Mouse (Mus musculus): ENCODE results near the gene Cnot4.

The Cnot4 gene

GRCm38 (mm10) chr6:35043127-35043526 is 90.4 kb downstream of the Cnot4 start:
- DNase-seq (ENCODE audit: extremely low read depth, insufficient read length, low spot score): no peak

GRCm38 (mm10) chr6:35033341-35033740 is 100.2 kb downstream of the Cnot4 start:
- no peak for DNase-seq (ENCODE audit: extremely low read depth, insufficient read length, low spot score)

- no peak for DNase-seq (ENCODE audit: extremely low read depth, insufficient read length, low spot score)
Observed at GRCm38 (mm10) chr6:35032704-35033103, 100.8 kb downstream of the Cnot4 start.

GRCm38 (mm10) chr6:35030811-35031210 is 102.7 kb downstream of the Cnot4 start:
- DNase-seq (ENCODE audit: extremely low read depth, insufficient read length, low spot score): no peak

GRCm38 (mm10) chr6:35030226-35030625 is 103.3 kb downstream of the Cnot4 start:
- no peak for DNase-seq (ENCODE audit: extremely low read depth, insufficient read length, low spot score)

GRCm38 (mm10) chr6:35028023-35028422 is 105.5 kb downstream of the Cnot4 start:
- no peak for DNase-seq (ENCODE audit: extremely low read depth, insufficient read length, low spot score)

- no peak for DNase-seq (ENCODE audit: extremely low read depth, insufficient read length, low spot score)
Observed at GRCm38 (mm10) chr6:35027257-35027656, 106.3 kb downstream of the Cnot4 start.

- DNase-seq (ENCODE audit: extremely low read depth, insufficient read length, low spot score): no peak
Observed at GRCm38 (mm10) chr6:35016624-35017023, 116.9 kb downstream of the Cnot4 start.

- no peak for DNase-seq (ENCODE audit: extremely low read depth, insufficient read length, low spot score)
Observed at GRCm38 (mm10) chr6:35011953-35012352, 121.6 kb downstream of the Cnot4 start.

- DNase-seq (ENCODE audit: extremely low read depth, insufficient read length, low spot score): no peak
Observed at GRCm38 (mm10) chr6:35010705-35011104, 122.8 kb downstream of the Cnot4 start.

GRCm38 (mm10) chr6:35002261-35002669 is 131.3 kb downstream of the Cnot4 start:
- no peak for DNase-seq (ENCODE audit: extremely low read depth, insufficient read length, low spot score)

- DNase-seq (ENCODE audit: extremely low read depth, insufficient read length, low spot score): no peak
Observed at GRCm38 (mm10) chr6:34999101-34999500, 134.4 kb downstream of the Cnot4 start.

- DNase-seq (ENCODE audit: extremely low read depth, insufficient read length, low spot score): no peak
Observed at GRCm38 (mm10) chr6:34996496-34996895, 137.0 kb downstream of the Cnot4 start.

GRCm38 (mm10) chr6:34995265-34995681 is 138.3 kb downstream of the Cnot4 start:
- peak; percentile 61 for DNase-seq (ENCODE audit: extremely low read depth, insufficient read length, low spot score)

GRCm38 (mm10) chr6:34994692-34995091 is 138.8 kb downstream of the Cnot4 start:
- no peak for DNase-seq (ENCODE audit: extremely low read depth, insufficient read length, low spot score)

GRCm38 (mm10) chr6:34989263-34989662 is 144.3 kb downstream of the Cnot4 start:
- DNase-seq (ENCODE audit: extremely low read depth, insufficient read length, low spot score): no peak

- DNase-seq (ENCODE audit: extremely low read depth, insufficient read length, low spot score): no peak
Observed at GRCm38 (mm10) chr6:34988081-34988761, 145.3 kb downstream of the Cnot4 start, which contains the start of gene Slc23a4. Slc23a4 (minus strand) TSS chr6:34988404.

- no peak for DNase-seq (ENCODE audit: extremely low read depth, insufficient read length, low spot score)
Observed at GRCm38 (mm10) chr6:34987085-34987645, 146.4 kb downstream of the Cnot4 start.

GRCm38 (mm10) chr6:34980661-34981060 is 152.9 kb downstream of the Cnot4 start:
- no peak for DNase-seq (ENCODE audit: extremely low read depth, insufficient read length, low spot score)

GRCm38 (mm10) chr6:34979291-34979690 is 154.2 kb downstream of the Cnot4 start:
- no peak for DNase-seq (ENCODE audit: extremely low read depth, insufficient read length, low spot score)
